Mouse (Mus musculus) bone marrow macrophage, adult 2 months (primary cell): Measurements from ENCODE around the gene Ffar2.

ENCODE experiments used
- CTCF ChIP-seq: IDR thresholded peaks from 2 replicates; pipeline ENCODE4 v1.5.1; 2012; ENCODE audit warnings: low read depth, mild to moderate bottlenecking, low read length, moderate library complexity
- POLR2A ChIP-seq: IDR thresholded peaks from 2 replicates; pipeline ENCODE4 v1.6.1; 2012; ENCODE audit warnings: mild to moderate bottlenecking, low read depth, low read length, borderline replicate concordance

GRCm38 (mm10) chr7:30812291-30812807 is 11.2 kb downstream of the Ffar2 start:
- no peak for TF ChIP-seq CTCF
- TF ChIP-seq POLR2A: 0 out of 2 replicates have a peak, but pooled peaks have one; percentile 17
